In genomic region chr1:153140747-153141228, GRCm38 (mm10) we compare ENCODE assay signal across 9 mouse cellular contexts. TPM values are rescaled to one million over a fixed set of nuclear protein-coding genes. Genes with fewer than 3 reads are reported as not detected.
DNase-seq lines count a peak whose midpoint lies in the region; ATAC-seq and TF ChIP-seq lines count a peak whose summit lies in the region.
"Had no signal": no experiment of that assay in that cellular context is flagged by ENCODE, and none has a peak within 500 bp of the region (broad histone marks: within the 10 kb centered on the region; RNA-seq: fewer than 3 reads in every experiment).

No protein-coding gene starts in this region.

- 11% methylated on average over 8 of the region's 8 CpGs for WGBS in heart, embryonic 10.5 days
- WGBS in intestine, embryonic 15.5 days = 14% methylated on average over 8 of the region's 8 CpGs
- WGBS in small intestine, adult 2 months = 14% methylated on average over 8 of the region's 8 CpGs

- H3K36me3 ChIP-seq in heart, embryonic 10.5 days = no peaks in the 10 kb centered on the region
- no peaks in the 10 kb centered on the region for H3K36me3 ChIP-seq in intestine, embryonic 15.5 days
- no peaks in the 10 kb centered on the region for H3K36me3 ChIP-seq in small intestine, adult 2 months (ENCODE audit: control insufficient read depth, insufficient read depth, low read length)

- TF ChIP-seq CTCF in small intestine, adult 2 months (IDR thresholded peaks at IDR 0.05; ENCODE audit: extremely low read depth, insufficient read length, insufficient replicate concordance, low read depth, low read length) = no peak

- no peaks in the 10 kb centered on the region for H3K27me3 ChIP-seq in heart, embryonic 10.5 days (ENCODE audit: insufficient read depth, poor library complexity, severe bottlenecking)
- H3K27me3 ChIP-seq in intestine, embryonic 15.5 days (replicated peaks) = no peaks in the 10 kb centered on the region
- no peaks in the 10 kb centered on the region for H3K27me3 ChIP-seq in small intestine, adult 2 months (ENCODE audit: control insufficient read depth, insufficient read depth, low read length)

- H3K4me3 ChIP-seq in heart, embryonic 10.5 days = no peak overlapping the region
- no peak overlapping the region for H3K4me3 ChIP-seq in intestine, embryonic 15.5 days (replicated peaks)
- peak overlapping the region; percentile 30 for H3K4me3 ChIP-seq in small intestine, adult 2 months (ENCODE audit: low read depth, low read length)
- H3K4me3 ChIP-seq: heart, adult 2 months had no signal

- no peak for DNase-seq in heart, embryonic 10.5 days (ENCODE audit: low spot score)
- DNase-seq in heart, postnatal 4 days = no peak
- DNase-seq in MN1 (ENCODE audit: low spot score) = peak; percentile 29
- DNase-seq in Muller cell, postnatal 12 days (ENCODE audit: inconsistent ontology term) = no peak
- DNase-seq in cerebellum, postnatal 25 days = no peak
- DNase-seq in heart, adult 9 months (ENCODE audit: low spot score in 2 of 2) = no peak
- DNase-seq: heart, adult 2 months had no signal

- peaks cover 46% of the 10 kb centered on the region for H3K4me1 ChIP-seq in heart, embryonic 10.5 days
- peaks cover 21% of the 10 kb centered on the region for H3K4me1 ChIP-seq in intestine, embryonic 15.5 days (replicated peaks)
- H3K4me1 ChIP-seq in small intestine, adult 2 months (ENCODE audit: control insufficient read depth, insufficient read depth, insufficient read length, low read length) = peaks cover 4% of the 10 kb centered on the region

- peak; percentile 95 for ATAC-seq in intestine, embryonic 15.5 days

- TF ChIP-seq POLR2A in small intestine, adult 2 months (IDR thresholded peaks at IDR 0.05; ENCODE audit: low read depth, low read length) = no peak

- peak overlapping the region; percentile 49 for H3K4me2 ChIP-seq in intestine, embryonic 15.5 days (replicated peaks)

- no peak overlapping the region for H3K9ac ChIP-seq in intestine, embryonic 15.5 days

- no peaks in the 10 kb centered on the region for H3K9me3 ChIP-seq in heart, embryonic 10.5 days
- no peaks in the 10 kb centered on the region for H3K9me3 ChIP-seq in intestine, embryonic 15.5 days

- peak overlapping the region; percentile 69; the same call in 1 of the 2 replicates for H3K27ac ChIP-seq in heart, embryonic 10.5 days
- H3K27ac ChIP-seq in intestine, embryonic 15.5 days = peak overlapping the region; percentile 24
- no peak overlapping the region for H3K27ac ChIP-seq in small intestine, adult 2 months (ENCODE audit: insufficient read depth, low read depth, low read length)
- H3K27ac ChIP-seq: heart, adult 2 months had no signal

RNA-seq across cellular contexts. Expression of gene Lamc2, which starts 45.5 kb away (rescaled TPM):
- 4.9 and 5.6 TPM in 2 replicates for polyA plus RNA-seq in heart, embryonic 10.5 days (2016; fragmentation: Nextera tagmentation; extraction: Ambion mirVana)
- total RNA-seq in heart, postnatal 4 days (2021) = 10 to 100 TPM; 14.6 to 20.4 TPM
- polyA plus RNA-seq in intestine, embryonic 15.5 days (2015; fragmentation: Nextera tagmentation; extraction: Ambion mirVana) = 7.2 and 7.3 TPM in 2 replicates
- 6.3 and 8.7 TPM in 2 replicates for polyA plus RNA-seq in small intestine, adult 2 months (2012; rRNA removed)
